Mouse (Mus musculus): ENCODE data around the gene Slc34a3. TPM values are rescaled to one million over a fixed set of nuclear protein-coding genes. Genes with fewer than 3 reads are reported as not detected.

The Slc34a3 gene
- polyA plus RNA-seq, 1 experiment from 2014 or later = 0.26 TPM

DNA sequence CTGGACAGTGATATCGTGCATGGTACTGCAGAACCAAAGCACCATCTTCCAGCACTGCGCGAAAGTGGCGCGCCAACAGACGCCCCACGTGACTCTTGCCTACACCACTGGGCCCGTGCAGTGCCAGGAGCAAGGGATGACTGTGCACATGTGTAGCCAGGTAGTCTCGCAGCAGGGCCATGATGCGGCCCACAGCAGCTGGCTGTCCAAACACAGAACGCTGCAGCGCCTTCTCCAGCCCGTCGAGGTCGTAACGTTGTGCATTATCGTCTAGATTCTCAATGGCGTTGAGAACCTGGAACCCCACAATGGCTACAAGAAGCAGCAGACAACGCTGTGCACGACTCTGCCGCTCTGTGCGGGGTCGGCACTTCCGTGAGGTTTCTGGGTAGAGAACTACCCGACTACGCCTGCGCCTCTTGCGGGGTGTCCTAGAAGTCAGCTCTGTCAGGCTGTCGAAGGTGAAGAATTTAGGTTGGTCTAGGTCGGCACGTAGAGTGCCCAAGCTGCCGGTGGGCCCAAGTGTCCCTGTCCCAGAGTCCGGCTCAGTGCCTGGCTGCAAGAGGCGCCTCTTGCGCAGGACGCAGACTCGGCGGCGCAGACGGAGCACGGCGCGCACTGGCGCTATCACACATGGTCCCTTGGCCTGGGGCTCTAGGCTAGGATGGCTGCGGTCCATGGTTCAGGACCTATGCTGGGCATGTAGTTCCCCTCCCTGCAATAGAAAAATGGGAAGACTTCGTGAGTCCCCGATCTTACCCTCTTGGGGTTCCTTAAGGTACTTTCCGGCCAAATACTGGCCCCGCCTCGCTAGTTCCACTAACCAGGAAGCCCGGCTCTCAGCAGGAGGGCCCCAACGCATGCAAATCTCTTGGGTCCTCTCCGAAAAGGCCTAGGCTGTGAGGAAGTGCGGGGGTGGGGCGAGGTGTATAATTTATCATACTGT is 38.7 kb downstream of the Slc34a3 start:
- peaks cover 22% of the 10 kb centered on the region for H3K36me3 ChIP-seq (ENCODE audit: control insufficient read depth, insufficient read depth, low read length)
- ATAC-seq (replicated peaks; ENCODE audit: low FRiP score, low TSS enrichment, low read depth) (peak; percentile 37), DNase-seq (ENCODE audit: low spot score) (no peak)
- WGBS = 20% methylated on average over 55 of the region's 55 CpGs
- H3K4me2 ChIP-seq (ENCODE audit: low read length) = peak overlapping the region; percentile 58
- H3K4me1 ChIP-seq (replicated peaks; ENCODE audit: control insufficient read depth, insufficient read depth, low read length) = peaks cover 20% of the 10 kb centered on the region; the same call in 1 of the 2 replicates
- H3K27ac ChIP-seq (ENCODE audit: low read depth) = peak overlapping the region; percentile 76
- peaks cover 20% of the 10 kb centered on the region for H3K27me3 ChIP-seq (replicated peaks; ENCODE audit: control insufficient read depth, insufficient read depth, low read length)
- H3K9ac ChIP-seq (ENCODE audit: low read length) = peak overlapping the region; percentile 34; the same call in 1 of the 2 replicates
- H3K4me3 ChIP-seq (ENCODE audit: low read depth, low read length) = peak overlapping the region; percentile 34
- H3K9me3 ChIP-seq (ENCODE audit: control insufficient read depth, low read length) = no peaks in the 10 kb centered on the region

DNA sequence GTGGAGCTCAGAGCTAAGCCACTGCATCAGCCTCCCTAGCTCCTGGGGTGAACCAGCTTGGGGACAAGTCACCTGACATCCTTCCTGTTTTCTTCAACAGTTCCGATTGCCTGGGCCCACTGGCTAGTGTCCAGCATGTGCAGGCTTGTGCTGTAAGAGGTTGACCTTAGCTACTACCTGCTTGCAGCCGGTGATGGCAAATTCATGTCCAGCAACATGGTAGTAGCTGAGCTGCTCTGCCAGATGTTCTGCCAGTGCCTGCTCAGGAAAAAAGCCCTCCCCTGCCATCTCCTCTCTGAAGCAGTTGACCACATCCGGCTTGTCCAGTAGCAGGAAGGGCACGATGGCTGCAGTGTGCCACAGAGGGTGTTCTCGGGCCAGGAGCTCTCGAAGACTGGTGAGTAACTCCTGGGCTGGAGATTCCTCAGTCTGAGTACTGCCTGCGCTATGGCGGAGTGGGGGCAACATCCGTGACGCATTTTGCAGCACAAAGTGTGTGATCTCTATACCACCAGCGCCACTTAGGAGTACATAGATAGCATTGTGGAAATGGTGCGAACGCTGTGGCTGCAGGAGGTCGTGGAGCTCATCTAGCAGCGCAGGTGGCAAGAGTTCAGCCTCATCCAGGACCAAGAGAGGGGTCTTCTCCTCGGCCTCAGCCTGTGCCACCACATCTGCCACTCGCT is 39.5 kb downstream of the Slc34a3 start:
- no peak overlapping the region for H3K27ac ChIP-seq (ENCODE audit: low read depth)
- peaks cover 14% of the 10 kb centered on the region for H3K36me3 ChIP-seq (ENCODE audit: control insufficient read depth, insufficient read depth, low read length)
- H3K9ac ChIP-seq (ENCODE audit: low read length) = no peak overlapping the region
- peak overlapping the region; percentile 58 for H3K4me2 ChIP-seq (ENCODE audit: low read length)
- ATAC-seq (replicated peaks; ENCODE audit: low FRiP score, low TSS enrichment, low read depth) = no peak
- H3K4me3 ChIP-seq (ENCODE audit: low read depth, low read length) = peak overlapping the region; percentile 34; the same call in 1 of the 2 replicates
- H3K9me3 ChIP-seq (ENCODE audit: control insufficient read depth, low read length) = no peaks in the 10 kb centered on the region
- peaks cover 20% of the 10 kb centered on the region; the same call in 1 of the 2 replicates for H3K4me1 ChIP-seq (replicated peaks; ENCODE audit: control insufficient read depth, insufficient read depth, low read length)
- 82% methylated on average over 17 of the region's 17 CpGs for WGBS
- no peak for DNase-seq (ENCODE audit: low spot score)
- H3K27me3 ChIP-seq (replicated peaks; ENCODE audit: control insufficient read depth, insufficient read depth, low read length) = peaks cover 20% of the 10 kb centered on the region

DNA sequence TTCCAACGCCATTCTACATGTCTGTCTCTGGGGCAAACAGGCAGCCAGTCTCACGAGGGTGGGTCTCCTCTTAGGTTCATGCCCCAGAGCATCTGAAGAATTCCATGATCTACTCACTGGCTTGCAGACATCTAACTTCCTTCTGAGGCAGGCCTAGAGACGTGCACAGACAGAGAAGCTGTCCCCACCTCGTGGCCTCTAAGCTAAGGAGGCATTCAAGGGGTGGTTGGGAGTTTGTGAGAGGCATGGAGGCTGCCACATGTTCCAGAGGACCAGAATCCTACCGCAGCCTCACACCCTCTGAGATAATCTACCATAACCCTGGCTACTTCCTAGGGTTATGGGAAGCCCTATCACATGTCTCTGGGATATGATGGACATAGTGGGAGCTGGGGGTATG is 40.2 kb downstream of the Slc34a3 start:
- H3K27ac ChIP-seq (ENCODE audit: low read depth) = no peak overlapping the region; the same call in 1 of the 2 replicates
- ATAC-seq (replicated peaks; ENCODE audit: low FRiP score, low TSS enrichment, low read depth) (no peak), DNase-seq (ENCODE audit: low spot score) (no peak)
- WGBS = 71% methylated on average over 5 of the region's 5 CpGs
- peaks cover 20% of the 10 kb centered on the region; the same call in 1 of the 2 replicates for H3K4me1 ChIP-seq (replicated peaks; ENCODE audit: control insufficient read depth, insufficient read depth, low read length)
- peak overlapping the region; percentile 29; the same call in 1 of the 2 replicates for H3K4me2 ChIP-seq (ENCODE audit: low read length)
- no peak overlapping the region for H3K4me3 ChIP-seq (ENCODE audit: low read depth, low read length)
- no peak overlapping the region for H3K9ac ChIP-seq (ENCODE audit: low read length)
- H3K9me3 ChIP-seq (ENCODE audit: control insufficient read depth, low read length) = no peaks in the 10 kb centered on the region
- peaks cover 20% of the 10 kb centered on the region for H3K27me3 ChIP-seq (replicated peaks; ENCODE audit: control insufficient read depth, insufficient read depth, low read length)
- H3K36me3 ChIP-seq (ENCODE audit: control insufficient read depth, insufficient read depth, low read length) = peaks cover 8% of the 10 kb centered on the region; the same call in 1 of the 2 replicates

DNA sequence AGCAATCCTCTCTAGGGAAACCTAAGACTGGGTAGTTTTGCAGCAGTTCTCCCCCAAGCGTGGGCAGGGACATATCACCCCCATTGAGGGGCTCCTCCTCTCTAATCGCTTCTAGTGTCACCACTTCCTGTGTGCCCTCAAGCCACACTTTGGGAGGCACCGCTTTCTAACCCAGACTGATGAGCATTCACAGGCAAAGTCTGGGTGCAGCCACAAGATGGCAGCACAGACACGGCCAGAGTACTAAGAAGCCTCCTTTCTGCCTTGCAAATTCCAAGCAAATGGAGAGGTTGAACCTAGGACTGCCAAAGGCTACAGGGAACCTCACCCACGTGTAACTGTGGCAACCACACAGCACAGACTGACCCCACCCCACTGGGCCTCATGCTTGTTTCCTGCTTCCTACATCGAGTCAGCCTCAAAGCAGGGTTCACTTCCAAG is 40.8 kb downstream of the Slc34a3 start:
- Histone ChIP-seq H3K27me3 (replicated peaks; ENCODE audit: control insufficient read depth, insufficient read depth, low read length) (peaks cover 20% of the 10 kb centered on the region), H3K9ac (ENCODE audit: low read length) (no peak overlapping the region), H3K4me2 (ENCODE audit: low read length) (peak overlapping the region; percentile 29), H3K4me3 (ENCODE audit: low read depth, low read length) (no peak overlapping the region), H3K27ac (ENCODE audit: low read depth) (no peak overlapping the region; the same call in 1 of the 2 replicates), H3K9me3 (ENCODE audit: control insufficient read depth, low read length) (no peaks in the 10 kb centered on the region), H3K4me1 (replicated peaks; ENCODE audit: control insufficient read depth, insufficient read depth, low read length) (peaks cover 20% of the 10 kb centered on the region; the same call in 1 of the 2 replicates), H3K36me3 (ENCODE audit: control insufficient read depth, insufficient read depth, low read length) (peaks cover 1% of the 10 kb centered on the region; the same call in 1 of the 2 replicates)
- peak; percentile 88 for DNase-seq (ENCODE audit: low spot score)
- ATAC-seq (replicated peaks; ENCODE audit: low FRiP score, low TSS enrichment, low read depth) = peak; percentile 75
- under 1% methylated on average over 6 of the region's 6 CpGs for WGBS

DNA sequence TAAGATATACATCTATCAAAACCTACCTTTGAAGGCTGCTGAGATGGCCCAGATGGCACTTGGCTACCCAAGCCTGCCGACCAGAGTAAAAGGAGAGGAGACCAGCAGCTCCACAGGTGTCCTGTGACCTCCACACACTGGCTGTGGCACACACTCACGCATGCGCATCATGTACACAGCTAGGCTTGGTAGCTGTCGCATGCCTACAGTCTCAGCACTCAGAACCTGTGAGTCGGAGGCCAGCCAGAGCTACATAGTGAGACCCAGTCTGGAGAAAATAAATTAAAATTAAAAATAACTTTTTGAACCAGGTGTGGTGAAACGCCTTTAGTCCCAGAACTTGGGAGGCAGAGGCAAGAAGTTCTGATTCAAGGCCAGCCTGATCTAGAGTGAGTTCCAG is 46.3 kb downstream of the Slc34a3 start:
- 83% methylated on average over 6 of the region's 6 CpGs for WGBS
- ATAC-seq (replicated peaks; ENCODE audit: low FRiP score, low TSS enrichment, low read depth) (no peak), DNase-seq (ENCODE audit: low spot score) (no peak)
- Histone ChIP-seq H3K4me3 (ENCODE audit: low read depth, low read length) (no peak overlapping the region), H3K36me3 (ENCODE audit: control insufficient read depth, insufficient read depth, low read length) (no peaks in the 10 kb centered on the region), H3K4me2 (ENCODE audit: low read length) (no peak overlapping the region), H3K27me3 (replicated peaks; ENCODE audit: control insufficient read depth, insufficient read depth, low read length) (peaks cover 25% of the 10 kb centered on the region), H3K4me1 (replicated peaks; ENCODE audit: control insufficient read depth, insufficient read depth, low read length) (0 out of 2 replicates have a peak, but pooled peaks cover 10% of the 10 kb centered on the region), H3K27ac (ENCODE audit: low read depth) (no peak overlapping the region), H3K9me3 (ENCODE audit: control insufficient read depth, low read length) (no peaks in the 10 kb centered on the region), H3K9ac (ENCODE audit: low read length) (no peak overlapping the region)

DNA sequence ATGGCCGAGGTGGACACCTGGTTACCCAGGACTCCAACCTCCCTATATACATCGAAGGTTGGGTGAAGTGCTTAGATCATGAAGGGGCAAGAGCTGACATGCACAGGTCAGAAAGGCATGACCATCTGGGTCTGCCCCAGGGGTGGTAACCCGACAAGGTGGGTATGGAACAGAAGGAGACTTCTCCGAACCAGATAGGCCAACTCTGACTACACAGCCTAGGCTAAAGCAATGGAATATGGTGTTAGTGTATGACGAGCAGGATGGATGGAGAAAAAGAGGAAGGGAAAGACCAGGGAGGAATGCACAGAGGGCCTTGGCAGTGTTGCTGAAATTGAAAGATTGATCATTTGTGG is 47.6 kb downstream of the Slc34a3 start:
- Histone ChIP-seq H3K27me3 (replicated peaks; ENCODE audit: control insufficient read depth, insufficient read depth, low read length) (peaks cover 38% of the 10 kb centered on the region), H3K36me3 (ENCODE audit: control insufficient read depth, insufficient read depth, low read length) (no peaks in the 10 kb centered on the region), H3K4me2 (ENCODE audit: low read length) (peak overlapping the region; percentile 94), H3K9ac (ENCODE audit: low read length) (no peak overlapping the region), H3K4me3 (ENCODE audit: low read depth, low read length) (0 out of 2 replicates have a peak overlapping the region, but pooled peaks have one; percentile 33), H3K27ac (ENCODE audit: low read depth) (no peak overlapping the region; the same call in 1 of the 2 replicates), H3K9me3 (ENCODE audit: control insufficient read depth, low read length) (no peaks in the 10 kb centered on the region), H3K4me1 (replicated peaks; ENCODE audit: control insufficient read depth, insufficient read depth, low read length) (peaks cover 16% of the 10 kb centered on the region; the same call in 1 of the 2 replicates)
- DNase-seq (ENCODE audit: low spot score) (no peak), ATAC-seq (replicated peaks; ENCODE audit: low FRiP score, low TSS enrichment, low read depth) (no peak; the same call in 1 of the 2 replicates)
- WGBS = 33% methylated on average over 5 of the region's 5 CpGs

DNA sequence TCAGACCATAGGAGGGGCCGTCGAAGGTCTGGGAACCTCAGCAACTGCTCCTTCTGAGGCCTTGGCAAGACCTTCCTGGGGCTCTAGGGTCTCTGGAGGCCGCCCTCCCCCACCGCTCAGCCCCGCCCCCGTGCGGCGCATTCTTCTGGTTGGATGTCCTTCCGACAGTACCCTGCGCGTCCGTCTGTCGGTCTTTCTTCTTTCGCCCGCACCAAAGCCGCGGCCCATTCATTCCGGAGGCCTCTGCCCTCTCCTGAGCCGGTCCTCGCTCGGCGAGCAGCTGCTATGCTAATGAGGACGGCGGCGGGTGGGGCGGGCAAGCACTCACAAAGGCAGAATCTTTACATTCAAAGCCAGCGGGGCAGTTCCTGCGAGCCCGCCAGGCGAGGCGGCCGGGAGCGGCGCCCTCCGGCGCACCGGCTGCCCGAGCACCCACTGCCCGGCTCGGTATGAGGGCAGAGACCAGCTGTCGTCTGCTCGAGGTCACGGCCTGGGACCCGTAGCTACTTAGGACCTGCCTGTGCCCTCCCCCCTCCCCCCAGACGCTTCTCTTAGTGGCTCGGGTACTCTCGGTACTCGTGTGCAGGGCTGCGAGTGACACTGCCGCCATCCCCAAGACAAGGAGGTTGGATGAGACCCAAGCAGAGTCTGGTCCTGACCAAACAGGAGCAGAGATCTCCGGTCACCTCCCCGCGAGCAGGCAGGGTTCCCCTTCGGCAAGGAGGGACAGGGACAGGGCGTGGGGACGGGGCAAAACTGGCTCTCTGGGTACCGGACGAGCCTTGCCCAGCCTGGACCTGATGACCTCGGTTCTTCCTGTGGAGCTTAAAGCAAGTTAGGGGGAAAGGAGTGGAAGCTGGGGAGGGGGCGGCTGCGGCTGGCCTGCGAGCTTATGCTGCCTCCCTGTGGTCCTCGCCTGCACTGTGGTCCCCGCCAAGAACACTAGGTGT is 48.3 kb downstream of the Slc34a3 start:
- Histone ChIP-seq H3K4me1 (replicated peaks; ENCODE audit: control insufficient read depth, insufficient read depth, low read length) (peaks cover 19% of the 10 kb centered on the region; the same call in 1 of the 2 replicates), H3K4me2 (ENCODE audit: low read length) (peak overlapping the region; percentile 94), H3K4me3 (ENCODE audit: low read depth, low read length) (peak overlapping the region; percentile 33), H3K27me3 (replicated peaks; ENCODE audit: control insufficient read depth, insufficient read depth, low read length) (peaks cover 45% of the 10 kb centered on the region), H3K9me3 (ENCODE audit: control insufficient read depth, low read length) (no peaks in the 10 kb centered on the region), H3K36me3 (ENCODE audit: control insufficient read depth, insufficient read depth, low read length) (no peaks in the 10 kb centered on the region), H3K9ac (ENCODE audit: low read length) (peak overlapping the region; percentile 48), H3K27ac (ENCODE audit: low read depth) (peak overlapping the region; percentile 54; the same call in 1 of the 2 replicates)
- ATAC-seq (replicated peaks; ENCODE audit: low FRiP score, low TSS enrichment, low read depth) (peak; percentile 61), DNase-seq (ENCODE audit: low spot score) (peak; percentile 84)
- under 1% methylated on average over 63 of the region's 64 CpGs for WGBS

Measured in intestine, embryonic 14.5 days (tissue).